Mouse (Mus musculus) stomach, postnatal 0 days (tissue): Measurements from ENCODE around the gene Adgre1.
"Not testable (repeated sequence)": the region's sequence is repeated elsewhere in the genome, so short reads cannot be mapped to it uniquely, and the experiment has no call there.

Source experiments
- CTCF ChIP-seq: IDR thresholded peaks from 2 replicates; pipeline ENCODE4 v1.5.1; 2016; ENCODE audit warnings: antibody characterized with exemption, low read depth, mild to moderate bottlenecking, moderate library complexity
- EP300 ChIP-seq: optimal IDR thresholded peaks from 2 replicates; pipeline ENCODE3; 2016; ENCODE audit warnings: antibody characterized with exemption

DNA sequence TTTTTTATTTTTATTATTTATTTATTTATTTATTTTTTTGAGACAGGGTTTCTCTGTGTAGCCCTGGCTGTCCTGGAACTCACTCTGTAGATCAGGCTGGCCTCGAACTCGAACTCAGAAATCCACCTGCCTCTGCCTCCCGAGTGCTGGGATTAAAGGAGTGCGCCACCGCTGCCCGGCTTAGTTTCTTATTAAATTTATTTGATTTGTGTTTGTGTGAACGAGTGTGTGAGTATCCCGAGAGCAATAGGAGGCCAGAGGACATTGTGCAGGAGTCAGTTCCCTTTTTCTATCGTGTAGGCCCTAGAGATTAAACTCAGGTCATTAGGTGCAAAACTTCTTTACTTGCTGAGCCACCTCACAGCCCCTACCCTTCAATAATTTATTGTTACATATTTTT is 23.3 kb upstream of the Adgre1 start:
- TF ChIP-seq CTCF, EP300: not testable (repeated sequence)
